Mouse (Mus musculus) left cerebral cortex, postnatal 4 days (tissue): ENCODE measurements around the gene Bcl2l11. TPM values are rescaled to one million over a fixed set of nuclear protein-coding genes. Genes with fewer than 3 reads are reported as not detected.

Source experiments
- DNase-seq: peaks from one replicate; pipeline ENCODE4 v3.0.0-alpha.2; 2022
- intact Hi-C: fragments of 180-260 bp; cut with DNase I; formaldehyde crosslinking; loops from one replicate; pipeline ENCODE4 v1.15.1; 2025
- total RNA-seq, 2 experiments: library from RNA; stranded (reverse); gene quantifications; 2 replicates each; pipeline ENCODE4 v1.2.3; 2021

Bcl2l11 gene
- total RNA-seq, 2 experiments from 2014 or later: 7.1 to 8.9 TPM

DNA sequence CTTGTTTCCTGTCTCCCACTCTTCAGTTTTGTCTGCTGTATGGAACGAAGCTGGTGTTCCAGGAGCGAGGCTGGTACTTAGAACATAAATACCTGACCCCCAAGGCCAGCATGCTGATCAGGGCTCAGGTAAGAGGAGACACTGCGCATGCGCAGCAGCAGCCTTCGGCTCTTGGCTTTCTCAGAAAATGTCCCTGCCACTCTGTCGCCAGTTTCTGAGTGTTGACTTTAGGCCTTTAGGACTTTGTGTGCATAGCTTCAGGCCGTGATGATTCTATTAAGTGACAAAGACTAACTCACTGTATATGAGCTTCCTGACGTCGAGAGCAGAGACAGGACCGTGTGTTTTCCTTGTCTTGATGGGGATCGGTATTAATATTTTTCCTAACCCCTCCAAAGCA, 20.2 kb upstream of the Bcl2l11 start:
- intact Hi-C loops: no loop called here
- DNase-seq: no peak

DNA sequence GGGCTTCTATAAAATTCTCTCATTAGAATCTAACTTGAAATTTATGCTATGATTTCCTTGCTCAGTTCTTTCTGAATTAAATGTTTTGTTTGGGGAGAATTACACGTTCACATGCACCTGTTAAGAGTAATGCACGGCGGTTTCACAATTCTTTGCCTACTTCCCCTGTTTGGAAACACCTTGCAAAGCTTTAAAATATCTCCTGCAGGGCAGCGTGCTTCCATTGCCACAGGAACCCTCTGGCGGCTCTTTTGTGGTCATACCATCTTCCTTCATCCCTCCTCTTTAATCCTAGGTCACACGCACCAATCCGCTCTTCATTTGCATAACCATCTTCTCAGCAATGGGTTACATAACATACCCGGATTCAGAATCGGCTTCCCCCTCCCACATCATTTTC, 14.3 kb upstream of the Bcl2l11 start:
- DNase-seq: no peak
- intact Hi-C loops: no loop called here

DNA sequence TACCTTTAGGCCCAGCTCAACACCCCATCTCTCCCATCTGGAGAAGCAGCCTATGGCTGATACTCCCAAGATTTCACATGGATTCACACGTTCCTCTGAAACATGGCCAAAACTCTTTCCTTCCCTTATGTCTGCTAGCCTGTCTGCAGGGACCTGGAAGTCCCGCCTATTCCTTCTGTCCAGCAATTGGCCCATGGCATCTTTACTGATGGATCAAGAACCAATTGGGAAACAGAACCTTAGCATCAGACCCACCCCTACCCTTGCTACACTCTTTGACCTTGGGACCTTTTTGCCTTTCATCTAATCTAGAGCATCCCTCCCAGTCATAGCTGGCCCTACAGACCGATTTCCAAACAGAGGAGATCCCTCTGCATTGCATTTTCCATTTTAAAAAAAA, 11.2 kb upstream of the Bcl2l11 start:
- intact Hi-C loops: no loop called here
- DNase-seq: no peak

DNA sequence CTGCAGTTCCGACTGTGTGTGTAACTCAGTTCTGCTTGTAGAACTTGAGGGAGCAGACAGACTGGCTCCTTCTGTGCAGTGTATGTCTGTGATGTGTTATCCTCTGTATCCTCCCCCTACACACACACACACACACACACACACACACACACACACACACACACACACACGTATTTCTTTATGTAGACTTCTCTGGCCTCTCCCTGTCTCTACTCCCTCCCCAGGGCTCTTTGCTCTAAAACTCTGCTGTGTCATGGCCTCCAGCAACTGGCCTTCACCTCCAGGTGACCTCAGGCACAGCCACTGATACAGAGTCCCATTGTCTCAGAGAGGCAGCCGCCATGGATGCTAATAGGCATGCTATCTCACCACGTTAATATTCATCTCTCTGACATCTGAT, 10.3 kb upstream of the Bcl2l11 start:
- no peak for DNase-seq
- intact Hi-C loops: no loop called here

DNA sequence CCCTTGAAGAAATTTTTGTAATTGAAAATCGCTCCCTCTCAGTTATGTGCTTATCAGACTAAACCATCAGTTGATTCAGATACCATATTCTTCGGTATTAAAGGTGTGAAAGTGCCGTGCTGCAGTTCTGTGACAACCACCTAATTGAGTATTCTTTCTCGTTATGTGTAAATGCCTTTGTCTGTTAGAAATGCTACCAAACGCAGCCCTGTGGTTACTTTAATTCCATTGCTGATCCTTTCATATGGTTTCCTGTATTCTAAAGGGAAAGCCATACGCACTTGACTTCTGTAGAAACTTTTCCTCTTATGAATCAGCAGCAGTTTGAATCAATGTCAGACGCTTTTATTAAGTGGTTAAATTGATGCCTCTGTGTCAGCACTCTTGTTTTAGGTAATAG, 8.2 kb upstream of the Bcl2l11 start:
- no peak for DNase-seq
- intact Hi-C loops: no loop called here

DNA sequence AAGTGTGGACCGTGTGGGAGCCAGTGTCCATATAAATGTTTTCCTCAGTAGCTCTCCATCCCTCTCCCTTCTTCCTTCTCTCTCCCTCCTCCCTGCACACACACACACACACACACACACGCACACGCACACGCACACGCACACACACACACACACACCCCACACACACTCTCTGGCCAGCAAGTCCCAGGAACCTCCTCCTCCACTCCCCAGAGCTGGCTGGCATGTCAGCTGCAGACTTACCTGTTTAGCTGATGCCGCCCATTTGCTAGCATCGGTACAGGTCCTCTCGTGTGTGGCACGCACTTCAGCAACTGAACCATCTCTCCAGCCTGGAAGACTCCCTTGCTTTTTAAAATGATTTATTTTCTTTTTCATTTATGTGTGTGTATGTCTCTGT, 6.9 kb upstream of the Bcl2l11 start:
- intact Hi-C loops: no loop called here

DNA sequence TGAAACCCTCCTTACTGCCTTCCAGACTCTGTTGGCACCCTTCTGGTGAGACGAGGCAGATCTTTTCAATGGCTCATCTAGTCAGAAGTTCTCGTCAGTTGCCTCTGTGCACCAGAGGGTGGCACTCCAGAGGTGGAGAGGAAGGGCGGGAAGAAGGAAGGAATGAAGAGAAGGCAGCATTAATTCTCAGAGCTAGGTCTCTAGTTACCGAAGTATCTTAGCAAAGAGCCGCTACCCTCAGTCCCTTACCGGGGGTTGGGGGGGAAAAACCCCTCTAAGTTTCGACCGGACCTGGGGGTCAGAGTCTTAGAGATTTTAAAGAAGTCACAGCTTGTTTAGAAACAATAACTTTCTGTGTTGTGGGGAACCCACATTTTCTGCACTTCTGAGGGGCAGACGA, 3.3 kb upstream of the Bcl2l11 start:
- intact Hi-C loops: loop anchor here (2.0 to 5.0 kb wide), 3 partner anchors 230 to 450 kb away; no protein-coding TSS in a partner anchor

More for the DNA sequence above, 6.9 kb upstream of the Bcl2l11 start:
- DNase-seq: no peak

DNA sequence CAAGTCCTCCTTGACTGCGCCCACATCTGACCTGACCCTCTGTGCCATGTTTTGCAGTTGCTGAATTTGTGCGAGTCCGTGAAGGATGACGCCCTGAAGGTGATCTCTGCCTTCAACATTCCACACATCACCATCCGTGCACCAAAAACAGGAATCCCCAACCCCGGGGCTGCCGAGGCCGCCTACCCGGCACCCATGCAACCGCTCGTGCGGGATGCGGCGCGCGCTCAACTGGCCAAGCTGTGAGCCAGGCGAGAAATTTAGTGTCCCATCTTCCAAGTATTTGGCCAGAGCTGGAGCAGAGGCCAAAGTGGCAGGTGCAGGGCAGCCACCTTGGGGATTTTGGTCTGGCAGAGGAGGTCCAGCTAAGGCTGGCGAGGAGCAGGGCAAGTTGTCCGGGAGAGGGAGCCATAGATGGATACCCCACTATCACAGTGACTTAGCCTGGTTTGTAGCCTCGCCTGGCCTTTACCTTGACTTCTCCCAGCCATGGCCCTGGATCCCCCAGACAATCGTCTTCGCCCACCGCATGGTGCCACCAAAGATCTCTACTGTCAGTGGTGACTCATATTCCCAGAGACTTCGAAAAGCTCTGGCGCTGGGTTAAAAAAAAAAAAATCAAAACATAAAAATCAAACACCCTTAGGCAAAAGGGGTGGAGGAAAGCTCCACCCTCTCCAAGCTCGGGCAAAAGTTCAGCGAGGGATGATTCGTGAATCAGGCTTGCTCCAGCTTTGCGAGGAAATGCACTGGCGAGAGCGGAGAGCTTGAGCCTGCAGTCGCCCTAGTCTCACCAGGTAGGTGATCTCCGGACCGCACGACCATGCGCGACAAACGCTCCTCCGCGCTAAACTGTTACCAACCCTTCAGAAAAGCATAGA, 2.7 kb upstream of the Bcl2l11 start:
- DNase-seq: peak; percentile 48
- intact Hi-C loops: loop anchor here (2.0 to 5.0 kb wide), 3 partner anchors 231 to 450 kb away; no protein-coding TSS in a partner anchor

More for the DNA sequence above, 3.3 kb upstream of the Bcl2l11 start:
- peak; percentile 69 for DNase-seq

DNA sequence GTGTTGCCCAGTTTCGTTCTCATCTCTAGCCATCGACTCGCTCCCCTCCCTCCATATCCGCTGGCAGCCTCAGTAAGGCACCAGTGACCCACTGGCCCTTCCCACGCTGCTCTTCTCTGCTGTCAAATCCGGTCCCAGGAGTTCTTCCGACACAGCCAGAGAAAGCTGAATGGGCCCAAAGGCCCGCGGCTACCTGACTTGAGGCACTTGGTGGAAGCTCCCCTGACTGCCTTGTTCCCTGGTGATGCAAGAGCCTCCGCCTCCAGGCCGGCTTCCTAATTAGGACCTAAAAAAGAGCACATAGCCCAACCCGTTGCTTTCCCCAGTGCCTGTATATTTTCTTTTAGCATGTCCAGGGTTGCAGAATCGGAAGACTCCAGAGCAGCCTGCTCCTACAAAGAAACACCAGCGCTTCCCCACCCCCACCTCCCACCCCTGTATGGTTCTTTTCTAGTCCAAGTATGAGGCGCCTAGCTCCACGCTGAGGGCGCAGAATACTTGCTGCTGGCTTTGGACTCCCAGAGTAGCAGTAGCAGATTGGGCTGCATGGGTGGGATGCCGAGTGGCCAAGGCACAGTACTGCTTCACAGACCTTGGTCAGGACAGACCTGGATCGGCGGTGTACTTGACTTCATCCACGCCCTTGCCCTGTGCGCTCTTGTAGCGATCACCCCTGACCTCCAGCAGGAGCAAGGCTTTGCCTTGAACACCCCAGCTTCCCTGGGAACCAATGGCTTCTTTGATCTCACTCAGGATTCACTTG, 1.7 kb upstream of the Bcl2l11 start:
- peak; percentile 28 for DNase-seq
- intact Hi-C loops: loop anchor here (2.0 to 5.0 kb wide), 3 partner anchors 232 to 449 kb away; no protein-coding TSS in a partner anchor

DNA sequence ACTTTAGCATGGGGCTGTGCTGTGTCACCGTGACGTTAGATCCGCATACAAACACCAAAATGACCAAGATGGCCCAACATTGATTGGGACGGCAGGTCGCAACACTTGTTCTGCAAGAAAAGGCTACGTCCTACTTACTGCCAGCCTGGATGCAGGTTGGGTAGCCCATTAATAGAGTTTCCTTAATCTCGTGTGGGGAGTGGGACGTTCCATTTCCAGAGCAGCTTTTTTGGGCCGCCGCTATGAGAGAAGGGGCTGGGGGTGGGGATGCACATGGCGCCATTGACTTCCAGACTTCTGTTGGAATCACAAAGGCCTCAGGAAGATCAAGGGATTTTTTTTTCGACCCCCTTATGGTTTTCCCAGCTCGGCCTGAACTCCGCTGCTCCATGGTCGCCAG, 1.1 kb upstream of the Bcl2l11 start:
- no peak for DNase-seq
- intact Hi-C loops: loop anchor here (5.0 kb wide), 2 partner anchors 232 to 273 kb away; no protein-coding TSS in a partner anchor

DNA sequence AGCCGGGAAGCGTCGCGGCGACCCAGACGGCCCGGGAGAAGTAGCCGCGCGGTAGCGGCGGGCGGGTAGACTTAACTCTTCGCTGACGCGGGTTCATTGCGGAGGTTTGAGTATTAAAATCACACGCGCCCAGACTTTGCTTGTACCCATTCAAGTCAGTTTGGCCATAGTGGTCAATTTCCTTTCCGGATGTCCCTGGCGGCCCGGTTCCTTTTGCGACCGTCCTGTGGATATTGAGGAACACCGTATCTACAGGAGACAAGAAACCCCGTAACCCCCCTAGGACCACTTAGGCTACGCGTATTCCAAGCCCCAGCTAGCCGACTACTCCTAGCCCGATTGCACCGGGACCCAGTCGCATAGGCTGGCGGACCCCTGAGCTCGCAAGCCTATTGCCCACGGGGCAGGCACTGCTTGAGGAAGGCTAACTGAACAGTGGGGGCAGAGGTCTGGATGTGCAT, 783 bp downstream of the Bcl2l11 start:
- DNase-seq: no peak
- intact Hi-C loops: no loop called here

DNA sequence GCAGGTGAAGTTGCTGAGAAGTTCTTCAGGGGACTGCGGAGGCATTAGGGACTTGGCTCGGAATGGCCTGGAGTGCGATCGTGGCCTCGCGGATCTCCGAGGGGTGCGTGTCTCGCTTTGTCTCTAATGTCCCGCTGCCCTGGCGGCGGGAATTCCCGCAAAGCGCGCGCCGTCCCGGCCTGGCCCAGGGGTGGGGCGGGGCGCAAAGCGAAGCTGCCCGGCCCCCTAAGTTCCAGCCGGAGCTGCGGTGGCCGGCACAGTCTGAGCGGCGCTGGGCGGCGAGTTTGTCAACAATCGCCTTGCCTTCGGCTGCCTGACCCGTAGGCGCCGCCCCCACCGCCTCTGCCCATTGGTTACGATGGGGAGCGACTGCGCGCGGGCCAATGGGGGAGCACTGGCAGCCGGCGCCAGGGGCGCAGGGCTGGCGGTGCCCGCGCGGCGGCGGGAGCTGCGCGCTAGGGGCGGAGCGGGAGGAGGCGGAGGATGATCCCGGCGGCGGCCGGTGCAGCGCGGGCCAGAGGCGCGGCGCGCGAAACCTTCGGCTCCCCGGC, 1.4 kb downstream of the Bcl2l11 start:
- intact Hi-C loops: no loop called here

DNA sequence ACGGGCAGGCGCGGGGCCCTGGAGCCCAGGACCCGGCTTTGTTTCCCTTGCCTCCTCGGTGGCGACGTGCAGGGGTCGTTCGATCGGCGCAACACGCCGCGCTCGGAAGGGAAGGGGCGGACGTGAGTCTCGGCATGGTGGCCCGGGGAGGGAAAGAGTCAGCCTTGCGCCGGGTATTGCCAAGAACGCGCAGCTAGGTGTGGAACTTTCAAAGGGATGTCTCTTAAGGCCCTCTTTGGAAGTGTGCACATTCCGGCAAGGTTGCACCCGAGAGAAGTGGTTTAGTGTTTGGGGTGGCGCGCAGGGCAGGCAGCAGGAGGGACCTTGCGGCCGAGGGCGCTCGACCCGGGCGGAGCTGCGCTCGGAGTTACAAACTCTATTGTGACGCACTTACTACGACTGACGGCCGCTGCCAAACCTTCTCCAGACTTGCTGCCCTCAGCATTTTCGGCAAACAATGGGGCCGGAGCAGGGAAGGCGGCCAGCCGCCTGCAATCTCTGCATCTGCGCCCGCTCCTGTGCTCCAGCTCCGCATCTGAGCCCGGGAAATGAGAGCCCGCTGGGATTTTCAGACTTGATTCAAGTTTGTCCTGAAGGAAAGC, 2.0 kb downstream of the Bcl2l11 start:
- intact Hi-C loops: no loop called here

More for the DNA sequence above, 1.4 kb downstream of the Bcl2l11 start:
- DNase-seq: peak; percentile 97

DNA sequence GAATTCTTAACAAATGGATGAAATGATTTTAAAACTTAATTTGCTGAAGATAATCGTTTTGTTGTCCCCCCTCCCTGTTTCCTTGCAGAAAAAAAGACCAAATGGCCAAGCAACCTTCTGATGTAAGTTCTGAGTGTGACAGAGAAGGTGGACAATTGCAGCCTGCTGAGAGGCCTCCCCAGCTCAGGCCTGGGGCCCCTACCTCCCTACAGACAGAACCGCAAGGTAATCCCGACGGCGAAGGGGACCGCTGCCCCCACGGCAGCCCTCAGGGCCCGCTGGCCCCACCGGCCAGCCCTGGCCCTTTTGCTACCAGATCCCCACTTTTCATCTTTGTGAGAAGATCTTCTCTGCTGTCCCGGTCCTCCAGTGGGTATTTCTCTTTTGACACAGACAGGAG, 2.7 kb downstream of the Bcl2l11 start:
- DNase-seq: no peak
- intact Hi-C loops: no loop called here

More for the DNA sequence above, 2.0 kb downstream of the Bcl2l11 start:
- DNase-seq: peak; percentile 77

DNA sequence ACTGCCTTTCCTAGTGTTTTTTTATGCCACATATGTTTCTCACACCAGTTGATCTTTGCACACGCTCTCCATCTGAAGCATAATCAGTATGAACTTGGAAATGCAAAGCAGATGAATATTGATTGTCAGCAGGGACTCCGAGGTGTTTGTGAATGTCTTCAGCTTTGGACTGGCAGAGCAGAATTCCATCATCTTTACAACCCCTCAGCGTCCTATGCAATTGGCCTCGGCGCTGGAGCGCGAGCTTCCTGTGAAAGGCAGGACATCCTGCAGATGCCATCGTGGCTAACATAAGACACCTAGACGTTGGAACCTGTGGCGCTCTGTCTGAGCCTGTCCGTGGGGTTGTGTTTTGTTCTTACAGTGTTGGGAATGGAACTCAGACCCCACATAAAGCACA, 5.7 kb downstream of the Bcl2l11 start:
- intact Hi-C loops: no loop called here
- no peak for DNase-seq

DNA sequence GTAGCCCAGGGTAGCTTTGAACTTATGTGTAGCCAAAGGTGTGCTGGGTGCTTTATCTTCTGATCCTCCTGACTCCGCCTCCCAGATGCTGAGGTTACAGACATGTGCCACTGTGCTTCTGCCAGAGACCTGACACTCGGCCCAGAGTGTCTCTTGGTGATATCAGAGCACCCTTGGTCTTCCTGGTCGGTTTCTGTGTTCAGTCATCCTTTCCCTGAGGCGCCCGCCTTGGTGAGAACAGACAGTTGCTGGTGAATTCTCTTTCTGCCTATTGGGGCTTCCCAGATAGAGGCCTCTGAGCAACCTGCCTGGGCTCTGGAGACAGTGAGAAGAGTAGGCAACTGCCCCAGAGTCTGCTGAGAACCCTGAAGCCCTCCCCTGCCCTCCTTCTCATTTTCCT, 6.8 kb downstream of the Bcl2l11 start:
- intact Hi-C loops: no loop called here
- DNase-seq: no peak

DNA sequence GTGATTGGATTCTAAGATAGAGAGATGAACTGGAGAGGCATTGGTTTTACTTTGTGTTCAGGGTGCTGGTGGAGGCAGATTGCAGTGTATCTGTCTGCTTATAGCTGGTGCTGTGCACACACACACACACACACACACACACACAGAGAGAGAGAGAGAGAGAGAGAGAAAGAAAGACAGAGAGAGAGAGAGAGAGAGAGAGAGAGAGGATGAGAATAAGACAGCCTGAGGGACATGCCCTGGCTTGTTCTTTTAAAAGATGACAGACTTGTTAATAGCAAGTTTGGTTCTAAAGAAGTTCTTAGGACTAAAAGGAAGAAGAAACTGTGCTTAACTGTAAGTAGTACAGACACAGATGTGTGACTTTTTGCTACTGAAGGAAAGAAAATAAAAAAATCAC, 8.0 kb downstream of the Bcl2l11 start:
- DNase-seq: no peak
- intact Hi-C loops: no loop called here

DNA sequence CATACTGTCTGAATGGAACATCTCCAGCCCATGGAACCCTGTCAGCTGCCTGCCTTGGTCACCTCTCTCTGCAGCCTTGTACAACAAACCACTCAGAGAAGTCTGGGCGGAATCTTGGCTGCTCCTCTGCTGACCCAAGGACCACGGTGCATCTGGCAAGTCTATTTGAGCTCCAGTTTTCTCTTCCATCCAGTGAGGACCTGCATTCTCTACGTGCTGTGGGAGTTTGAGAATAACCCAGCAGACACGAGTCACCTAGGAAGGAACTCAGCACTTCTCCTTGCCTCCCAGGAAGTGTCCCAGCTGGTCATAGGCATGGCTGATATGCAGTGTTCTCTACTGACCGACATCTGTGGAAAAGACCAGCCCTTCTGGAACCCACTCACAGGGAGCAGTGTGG, 8.6 kb downstream of the Bcl2l11 start:
- intact Hi-C loops: no loop called here

DNA sequence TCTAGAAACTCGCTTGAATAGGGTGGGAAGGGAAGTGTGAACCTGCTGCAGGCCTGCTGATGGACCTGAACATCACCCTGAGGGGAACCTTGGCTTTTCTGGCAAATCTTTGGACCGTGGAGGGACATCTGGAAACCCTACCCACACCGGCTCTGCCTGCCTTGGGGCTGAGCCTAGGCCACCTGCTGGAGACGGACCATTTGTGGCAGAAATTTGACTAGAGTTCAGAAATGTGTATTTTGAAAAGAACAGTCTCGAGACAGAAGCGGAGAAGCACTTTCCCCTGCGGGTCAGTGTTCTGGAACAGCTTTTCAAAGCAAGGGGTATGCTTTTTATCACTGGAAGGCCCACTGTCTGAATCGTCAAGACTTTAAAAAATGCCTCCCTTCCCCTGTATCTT, 9.1 kb downstream of the Bcl2l11 start:
- no peak for DNase-seq
- intact Hi-C loops: no loop called here

More for the DNA sequence above, 8.6 kb downstream of the Bcl2l11 start:
- DNase-seq: no peak

DNA sequence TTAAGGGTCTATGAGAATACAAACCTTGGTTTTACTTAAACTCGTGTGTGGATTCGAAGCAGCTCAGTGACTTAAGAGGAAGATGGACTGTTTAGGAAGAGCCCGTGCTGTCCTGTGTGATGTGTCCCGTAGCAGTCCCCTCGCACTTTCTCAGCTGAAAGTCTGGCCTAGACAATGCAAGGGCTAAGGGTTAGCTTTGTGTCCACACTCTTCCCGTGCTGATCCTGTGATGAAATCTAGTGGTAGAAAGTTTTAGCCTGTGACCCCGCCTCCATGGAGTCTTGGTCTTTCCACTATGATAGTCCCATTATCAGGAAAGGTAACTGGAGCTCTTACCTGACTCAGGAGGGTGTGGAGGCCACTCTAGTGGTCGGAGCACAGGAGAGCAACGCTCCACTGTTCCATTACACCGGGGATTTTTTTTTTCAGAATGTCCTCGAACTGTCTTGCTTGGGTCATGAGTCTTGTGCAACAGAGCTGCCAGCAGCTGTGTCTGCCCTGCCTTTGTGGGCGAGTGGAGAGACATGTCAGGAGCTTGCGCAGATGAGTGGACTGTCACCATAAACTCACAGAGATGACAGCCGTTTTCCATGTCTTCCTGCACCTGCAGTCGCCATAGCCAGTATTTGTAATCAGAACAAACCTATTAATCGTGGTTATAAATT, 11.1 kb downstream of the Bcl2l11 start:
- intact Hi-C loops: no loop called here
- DNase-seq: no peak
